Mouse (Mus musculus) T-cell, adult 2 months (primary cell): ENCODE data around the gene Med21.

Source experiments
- DNase-seq: peaks from one replicate; pipeline ENCODE4 v3.0.0; 2022; ENCODE audit warnings: low spot score

Med21 gene

GRCm38 (mm10) chr6:146640068-146640965 lies 2.0 kb upstream of the Med21 start:
- DNase-seq, result no peak

- no peak for DNase-seq
These were observed 1.4 kb upstream of the Med21 start for GRCm38 (mm10) chr6:146640991-146641390.

GRCm38 (mm10) chr6:146641621-146642210 lies 631 bp upstream of the Med21 start:
- peak; percentile 1 for DNase-seq

GRCm38 (mm10) chr6:146643184-146643570 lies 830 bp downstream of the Med21 start:
- no peak for DNase-seq

GRCm38 (mm10) chr6:146650013-146650412 lies 7.7 kb downstream of the Med21 start:
- DNase-seq, result no peak

- DNase-seq, result no peak
These were observed 9.1 kb downstream of the Med21 start for GRCm38 (mm10) chr6:146651431-146651830.

- no peak for DNase-seq
These were observed 10.8 kb downstream of the Med21 start for GRCm38 (mm10) chr6:146653197-146653596.

GRCm38 (mm10) chr6:146660591-146660990 lies 18.2 kb downstream of the Med21 start:
- no peak for DNase-seq

- no peak for DNase-seq
These were observed 19.3 kb downstream of the Med21 start for GRCm38 (mm10) chr6:146661655-146662054.

- peak; percentile 26 for DNase-seq
These were observed 20.3 kb downstream of the Med21 start for GRCm38 (mm10) chr6:146662679-146663078.

- DNase-seq, result no peak
These were observed 21.8 kb downstream of the Med21 start for GRCm38 (mm10) chr6:146664116-146664515.

GRCm38 (mm10) chr6:146664917-146665316 lies 22.6 kb downstream of the Med21 start:
- no peak for DNase-seq

GRCm38 (mm10) chr6:146665408-146665807 lies 23.1 kb downstream of the Med21 start:
- no peak for DNase-seq

- no peak for DNase-seq
These were observed 24.5 kb downstream of the Med21 start for GRCm38 (mm10) chr6:146666811-146667210.

- no peak for DNase-seq
These were observed 26.3 kb downstream of the Med21 start for GRCm38 (mm10) chr6:146668606-146669005.

GRCm38 (mm10) chr6:146670956-146671855 lies 28.9 kb downstream of the Med21 start:
- no peak for DNase-seq

- DNase-seq, result no peak
These were observed 29.8 kb downstream of the Med21 start for GRCm38 (mm10) chr6:146672106-146672505.

- no peak for DNase-seq
These were observed 31.3 kb downstream of the Med21 start for GRCm38 (mm10) chr6:146673696-146674095.

- no peak for DNase-seq
These were observed 32.1 kb downstream of the Med21 start for GRCm38 (mm10) chr6:146674420-146674819.

- DNase-seq, result no peak
These were observed 32.7 kb downstream of the Med21 start for GRCm38 (mm10) chr6:146674881-146675536.

GRCm38 (mm10) chr6:146676904-146677303 lies 34.6 kb downstream of the Med21 start:
- no peak for DNase-seq
